Mouse (Mus musculus) erythroid progenitor cell, adult 5-6 weeks (primary cell): Measurements from ENCODE around the gene Nms. TPM values are rescaled to one million over a fixed set of nuclear protein-coding genes. Genes with fewer than 3 reads are reported as not detected.
A peak's percentile ranks its signal among the peaks of the same experiment; 100 is the strongest.

Source experiments
- ATAC-seq: replicated peaks from 2 replicates; pipeline ENCODE4 v1.8.0; 2016; ENCODE audit warnings: moderate number of reproducible peaks, mild to moderate bottlenecking, moderate TSS enrichment, inconsistent platforms; ENCODE audit not compliant: poor library complexity, low FRiP score, severe bottlenecking
- total RNA-seq, 2 experiments: library from RNA; stranded (forward) in 1 of 2; stranded (reverse) in 1 of 2; fragments of 150-400 nt in 1 of 2; fragments of 186-747, 209-891 nt in 1 of 2; gene quantifications; 2 replicates each; pipeline versions ENCODE4 v1.2.3 to v1.2.4; 2015 to 2017; ENCODE audit warnings: low replicate concordance in 2 of 2

Gene Nms
- total RNA-seq (2015; ENCODE audit: low replicate concordance) (not detected in 2 replicates), total RNA-seq (2017; ENCODE audit: low replicate concordance) (not detected in 2 replicates)

DNA sequence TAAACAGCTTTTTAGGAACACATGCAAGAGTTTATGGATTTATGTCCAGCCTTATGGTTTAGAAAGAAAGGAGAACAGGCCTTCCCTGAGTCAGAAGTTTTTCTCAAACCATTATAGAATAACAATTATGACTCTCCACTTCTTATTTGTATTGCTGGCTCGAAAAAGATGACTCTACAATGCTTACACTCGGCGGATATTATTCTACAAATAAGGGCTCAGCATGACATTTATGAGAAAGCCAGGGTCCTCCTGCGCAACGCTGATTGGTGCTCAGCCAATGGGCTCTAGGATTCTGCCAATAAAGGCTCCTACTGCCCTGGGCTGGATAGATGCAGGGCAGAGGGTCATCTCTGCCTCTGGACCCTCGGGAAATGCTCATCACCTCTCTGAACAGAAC lies at the start of gene Nms:
Gene Nms (plus strand): TSS at position 301 of the 400 bp plus-strand sequence.
- no peak for ATAC-seq

DNA sequence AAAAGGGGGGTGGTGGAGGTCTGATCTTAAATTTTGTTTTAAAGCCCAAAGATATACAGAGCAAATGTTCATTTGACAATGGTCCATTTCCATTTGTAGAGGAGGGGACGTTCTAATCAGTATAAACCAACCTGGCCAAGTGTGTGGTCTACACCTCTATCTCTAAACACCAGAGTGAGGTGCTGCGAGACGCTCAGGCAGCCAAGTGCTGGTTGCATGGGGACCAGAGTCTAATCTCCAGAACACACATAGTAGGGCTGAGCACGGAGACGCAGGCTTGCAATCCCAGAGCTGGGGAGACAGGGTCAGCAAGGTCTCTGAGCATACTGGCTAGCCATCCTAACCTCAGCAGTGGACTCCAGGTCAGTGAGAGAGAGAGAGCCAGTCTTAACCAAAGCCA lies 47.5 kb upstream of the Nms start:
- peak; percentile 95 for ATAC-seq

DNA sequence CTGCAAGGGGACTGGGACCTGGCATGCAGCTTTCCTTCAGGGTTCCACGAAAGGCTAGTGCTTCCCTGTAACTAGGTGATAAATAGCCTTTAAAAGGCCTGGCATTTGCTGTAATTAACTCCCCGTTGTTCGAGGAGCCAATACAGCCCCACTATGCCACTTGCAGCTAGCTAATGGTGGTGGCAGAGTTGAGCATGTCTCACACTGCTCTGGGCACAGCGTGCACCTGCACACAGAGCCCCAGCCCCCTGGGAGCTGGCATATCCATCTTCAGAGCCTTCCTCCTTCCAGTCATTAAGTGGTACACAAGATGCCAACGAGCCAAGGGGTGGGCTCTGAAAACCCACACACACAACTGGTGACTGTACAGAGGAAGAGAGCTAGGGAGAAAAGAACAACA lies 45.9 kb upstream of the Nms start:
- ATAC-seq = no peak

DNA sequence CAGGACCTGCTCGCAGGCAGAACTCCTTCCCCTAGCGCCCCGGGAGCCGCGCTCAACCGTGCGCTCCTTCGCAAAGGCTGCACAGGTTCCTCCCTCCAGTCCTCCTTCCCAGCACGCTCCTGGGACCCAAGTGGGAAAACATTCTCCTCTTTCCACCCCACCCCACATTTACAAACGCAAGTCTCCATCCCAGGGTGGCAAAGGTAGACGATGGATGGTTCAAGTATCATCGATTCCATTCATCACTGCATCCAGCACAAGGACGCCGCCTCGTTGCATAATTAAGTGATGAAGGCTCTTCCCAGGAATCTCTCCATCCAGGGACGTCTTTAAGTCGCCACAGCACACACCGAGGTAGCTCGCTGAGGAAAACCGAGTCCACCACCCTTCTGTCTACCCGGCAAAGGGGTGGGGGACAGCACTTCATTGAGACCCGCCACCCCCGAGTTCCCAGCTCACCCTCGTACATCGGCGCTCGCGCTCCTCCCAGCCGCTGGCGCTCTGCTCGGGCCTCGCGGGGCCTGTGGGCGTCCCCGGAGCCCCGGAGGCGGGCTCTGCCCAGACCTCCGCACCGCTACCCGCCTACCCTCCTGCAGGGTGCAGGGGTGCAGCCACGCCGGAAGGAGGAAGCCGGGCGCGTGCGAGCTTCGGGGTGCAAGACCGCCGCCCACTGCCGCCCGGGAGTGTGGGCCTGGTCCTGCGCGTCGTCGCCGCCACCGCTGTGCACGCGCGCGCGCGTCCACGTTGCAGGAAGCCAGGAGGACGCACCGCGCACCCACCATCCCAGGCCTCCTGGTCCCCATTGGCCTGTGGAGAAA lies 41.3 kb upstream of the Nms start, which contains the start of gene Chst10:
Gene Chst10 (minus strand): TSS at position 731 of the 818 bp plus-strand sequence.
- ATAC-seq = peak; percentile 92

DNA sequence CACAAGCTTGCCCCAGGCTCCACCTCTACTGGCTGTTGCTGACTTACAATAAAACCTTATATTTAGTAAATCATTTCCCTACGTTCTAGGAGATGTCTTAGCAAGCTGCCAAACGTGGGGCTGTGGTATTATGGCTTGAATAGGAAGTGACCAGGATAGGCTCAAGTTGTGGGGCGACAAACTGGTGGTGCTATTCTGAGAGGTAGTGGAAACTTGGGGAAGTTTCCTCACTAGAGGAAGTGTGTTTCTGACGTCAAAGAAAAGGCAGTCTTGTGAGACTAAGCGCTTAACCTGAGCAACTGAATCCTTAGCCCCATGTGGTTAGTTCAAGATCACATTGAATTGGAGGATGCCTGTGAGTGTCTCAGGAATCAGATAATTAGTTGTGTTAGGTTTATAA lies 36.4 kb upstream of the Nms start:
- no peak for ATAC-seq

DNA sequence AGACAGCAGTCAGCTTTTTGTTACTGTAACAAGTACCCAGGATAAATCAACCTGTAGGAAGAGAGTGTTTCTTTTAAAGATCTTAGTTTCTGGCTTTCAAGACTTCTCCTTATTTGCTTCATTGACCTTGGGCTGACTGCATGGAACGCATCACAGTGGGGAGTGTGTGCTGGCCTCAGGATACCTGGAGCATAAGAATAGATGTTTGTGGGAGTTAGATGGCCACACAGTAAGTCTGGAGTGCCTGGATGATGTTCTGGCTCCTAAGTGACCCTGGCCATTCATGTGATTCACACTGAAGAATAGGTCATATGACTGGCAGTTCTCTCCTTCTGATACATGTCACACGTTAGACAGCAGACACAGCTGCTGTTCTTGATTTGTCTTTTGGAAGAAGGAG lies 35.0 kb upstream of the Nms start:
- no peak for ATAC-seq

DNA sequence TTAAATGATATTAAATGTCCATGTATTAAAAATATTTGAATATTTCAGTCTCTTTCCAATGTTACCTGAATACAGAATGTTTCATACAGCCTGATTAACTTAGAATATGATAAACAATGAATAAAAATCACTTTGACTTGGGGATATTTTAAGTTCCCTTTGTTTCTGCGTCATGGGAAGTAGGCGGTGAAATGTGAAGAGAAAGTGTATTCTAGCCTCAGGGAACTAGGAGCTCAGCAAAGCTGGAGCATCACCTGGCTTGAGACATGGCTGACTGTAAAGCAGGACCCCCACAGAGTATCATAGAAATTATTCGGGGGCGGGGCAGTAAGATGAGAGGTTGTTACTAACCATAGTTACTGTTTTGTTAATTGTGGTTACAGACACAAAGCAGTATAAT lies 10.0 kb upstream of the Nms start:
- no peak for ATAC-seq

DNA sequence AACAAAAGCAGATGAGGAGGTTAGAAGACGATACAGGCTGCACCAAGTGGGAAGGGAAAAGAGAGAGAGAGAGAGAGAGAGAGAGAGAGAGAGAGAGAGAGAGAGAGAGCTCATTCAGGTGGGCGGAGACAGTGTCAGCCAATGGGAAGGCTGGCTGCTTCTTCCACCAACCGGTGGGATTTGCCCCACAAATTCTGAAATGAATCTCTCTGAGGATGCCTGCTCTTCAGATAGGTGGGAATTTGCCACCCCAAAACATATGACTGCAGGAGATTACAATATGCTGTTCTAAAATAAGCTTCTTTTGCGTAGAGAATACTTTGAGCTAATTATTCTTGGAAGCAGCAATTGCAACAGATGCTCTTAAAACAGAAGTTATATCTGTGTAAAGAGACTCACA lies 9.5 kb upstream of the Nms start:
- ATAC-seq = no peak

DNA sequence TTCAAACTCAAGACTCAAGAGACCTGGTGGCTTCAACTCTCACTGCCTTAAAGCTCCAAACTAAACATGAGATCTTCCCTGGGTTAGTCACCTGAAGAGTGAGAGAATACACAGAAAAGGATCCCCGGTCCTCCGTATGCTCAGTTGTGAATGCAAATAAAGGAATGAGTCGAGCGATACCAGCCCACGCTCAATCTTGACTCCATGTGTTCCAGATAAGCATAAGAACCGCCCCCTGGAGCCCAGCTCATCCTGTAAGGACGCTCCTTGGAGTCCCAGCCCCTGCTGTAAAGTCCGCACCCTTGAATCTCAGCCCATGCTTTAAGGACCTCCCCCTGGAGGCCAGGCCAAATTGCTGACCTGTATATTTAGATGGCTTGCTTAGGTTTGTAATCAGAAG lies 8.2 kb upstream of the Nms start:
- ATAC-seq = no peak

DNA sequence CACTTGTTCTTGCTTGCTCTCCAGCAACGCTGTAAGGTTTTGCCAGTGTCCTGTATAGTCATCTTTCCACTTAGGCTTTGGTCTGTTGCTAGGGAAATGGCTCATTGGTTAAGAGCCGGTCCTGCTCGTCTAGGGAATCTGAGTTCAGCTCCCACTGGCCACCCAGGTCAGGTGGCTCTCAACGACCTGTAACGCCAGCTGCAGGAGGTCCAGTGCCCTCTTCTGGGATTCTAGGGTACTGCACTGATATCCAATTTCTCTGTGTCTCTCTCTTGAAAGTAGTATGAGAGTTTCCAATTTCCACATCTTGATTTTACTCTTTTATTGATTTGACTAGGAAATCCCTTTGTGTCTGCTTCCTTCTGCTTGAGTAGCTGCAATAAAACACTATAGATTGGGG lies 4.3 kb upstream of the Nms start:
- no peak for ATAC-seq

DNA sequence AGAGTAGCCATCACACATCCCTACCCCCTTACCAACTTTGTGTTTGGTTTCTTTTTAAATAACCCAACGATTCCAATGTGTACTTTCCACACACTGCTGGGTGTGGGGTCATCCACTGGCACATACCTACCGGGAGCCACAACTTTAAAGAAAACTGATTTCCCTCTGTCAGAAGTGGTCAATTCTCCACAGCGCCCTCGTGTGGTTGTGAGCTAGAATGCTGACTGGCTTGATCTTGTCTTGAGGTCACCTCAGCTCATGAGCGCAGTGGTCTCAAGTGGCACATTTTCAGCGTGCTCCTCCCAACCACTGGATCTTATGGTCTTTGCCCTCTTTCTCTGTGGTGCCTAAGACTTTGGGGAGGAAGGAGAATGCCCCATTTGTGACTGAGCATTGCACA lies 2.2 kb upstream of the Nms start:
- 0 out of 2 replicates have a peak, but pooled peaks have one; percentile 72 for ATAC-seq

DNA sequence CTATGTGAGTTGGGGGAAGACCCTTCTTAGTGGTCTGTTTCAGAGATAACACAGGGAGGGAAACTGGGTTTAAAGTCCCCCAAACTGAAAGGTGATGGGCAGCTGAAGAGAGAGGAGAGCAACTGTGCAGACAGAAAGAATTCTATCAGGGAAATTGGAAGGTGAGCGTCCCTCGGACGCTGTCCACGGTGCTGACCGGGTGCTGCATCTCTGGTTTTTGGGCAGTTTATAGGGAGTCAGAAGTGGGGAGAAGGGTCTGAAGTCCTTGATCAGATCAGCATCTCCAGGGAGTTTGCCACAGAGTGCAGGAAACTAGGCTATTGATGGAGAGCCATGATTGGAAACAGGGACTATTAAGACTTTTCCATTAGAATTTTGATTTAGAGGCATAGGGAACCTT lies 659 bp downstream of the Nms start:
- no peak for ATAC-seq

DNA sequence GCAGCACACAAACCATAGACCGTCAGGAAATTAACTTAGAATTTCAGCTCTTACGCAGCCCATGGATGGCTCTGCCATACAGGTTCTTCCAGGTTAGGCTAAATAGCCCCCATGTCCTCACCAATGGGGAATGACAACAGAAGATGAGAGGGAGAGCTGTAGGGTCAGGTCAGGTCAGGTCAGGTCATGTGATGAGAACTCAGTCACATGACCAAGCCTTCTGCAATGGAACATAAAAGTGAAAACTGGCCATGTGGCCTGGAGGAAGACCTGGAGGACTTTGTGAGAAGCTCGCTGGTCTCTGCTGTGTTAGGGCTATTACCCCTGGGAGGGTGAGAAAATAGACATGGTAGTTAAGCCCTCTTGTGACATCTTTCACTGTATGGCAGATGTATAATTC lies 17.5 kb downstream of the Nms start:
- no peak for ATAC-seq

DNA sequence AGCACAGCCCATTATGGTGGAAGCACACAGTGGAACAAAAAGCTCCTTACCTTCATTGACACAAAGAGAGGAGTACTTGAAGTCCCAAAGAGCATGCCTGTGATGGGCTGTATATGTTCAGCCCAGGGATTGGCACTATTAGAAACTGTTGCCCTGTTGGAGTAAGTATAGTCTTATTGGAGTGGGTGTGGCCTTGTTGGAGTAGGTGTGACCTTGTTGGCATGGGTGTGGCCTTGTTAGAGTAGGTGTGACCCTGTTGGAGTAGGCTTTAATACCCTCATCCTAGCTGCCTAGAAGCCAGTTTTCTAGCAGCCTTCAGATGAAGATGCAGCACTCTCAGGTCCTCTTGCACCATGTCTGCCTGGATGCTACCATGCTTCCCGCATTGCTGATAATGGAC lies 30.2 kb downstream of the Nms start:
- 0 out of 2 replicates have a peak, but pooled peaks have one; percentile 25 for ATAC-seq

DNA sequence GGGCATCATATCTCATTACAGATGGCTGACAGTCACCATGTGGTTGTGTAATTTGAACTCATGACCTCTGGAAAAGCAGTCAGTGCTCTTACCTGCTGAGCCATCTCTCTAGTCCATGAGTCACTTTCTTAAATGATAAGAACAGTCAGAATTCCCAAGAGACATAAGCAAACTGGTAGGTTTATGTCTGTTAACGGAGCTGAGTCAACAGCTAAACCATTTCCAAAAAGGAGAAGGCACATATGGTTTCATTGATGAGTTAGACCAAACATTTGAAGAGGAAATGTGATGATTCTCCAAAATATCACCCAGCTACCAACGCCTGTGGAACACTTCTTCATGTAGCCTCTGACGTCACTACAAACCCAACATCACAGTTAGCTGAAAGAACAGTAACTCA lies 32.8 kb downstream of the Nms start:
- no peak for ATAC-seq

DNA sequence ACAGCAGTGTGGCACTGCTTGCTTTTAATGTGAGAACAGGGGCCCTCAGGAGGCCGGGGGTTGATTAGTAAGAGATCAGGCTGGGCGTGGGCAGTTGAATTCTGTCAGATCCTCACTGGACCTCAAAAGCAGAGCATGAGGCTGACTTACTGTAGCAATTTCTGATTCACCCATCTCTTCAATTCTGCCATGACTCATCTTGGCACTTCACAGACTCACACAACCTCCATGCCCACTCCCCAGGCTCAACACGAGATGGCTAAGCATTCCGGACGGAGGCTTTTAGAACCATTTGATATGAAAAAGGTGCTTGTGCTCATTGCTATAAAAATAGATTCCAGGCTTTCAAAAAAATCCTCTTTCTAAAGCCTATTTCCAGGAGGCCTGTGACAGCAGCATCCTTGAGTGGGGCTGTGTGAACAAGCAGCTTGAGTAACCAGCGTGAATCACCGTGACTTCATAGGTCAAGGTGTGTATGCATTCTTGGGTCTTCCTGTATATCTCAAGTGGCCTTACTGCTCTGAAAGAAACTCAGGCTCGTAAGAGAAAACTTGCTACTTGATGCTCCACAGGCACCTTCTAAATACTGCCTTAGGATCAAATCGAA lies 34.1 kb downstream of the Nms start:
- ATAC-seq = no peak

DNA sequence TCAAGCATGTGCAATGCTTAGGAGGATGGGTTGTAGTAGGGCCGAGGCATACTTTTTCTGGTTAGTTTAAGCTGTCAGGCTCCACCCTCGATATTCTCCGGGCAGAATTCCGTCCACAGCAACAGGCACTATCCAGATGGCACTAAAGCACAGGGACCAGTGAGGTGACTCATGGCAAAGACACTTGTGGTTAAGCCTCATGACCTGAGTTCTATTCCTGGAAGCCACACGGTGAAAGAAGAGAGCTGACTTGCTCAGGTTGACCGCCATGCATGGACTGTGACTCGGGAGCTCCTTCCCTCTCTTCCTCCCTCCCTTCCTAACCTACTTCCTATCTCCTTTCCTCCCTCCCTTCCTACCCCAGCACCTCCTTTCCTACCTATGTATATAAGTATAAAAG lies 41.0 kb downstream of the Nms start:
- no peak for ATAC-seq

DNA sequence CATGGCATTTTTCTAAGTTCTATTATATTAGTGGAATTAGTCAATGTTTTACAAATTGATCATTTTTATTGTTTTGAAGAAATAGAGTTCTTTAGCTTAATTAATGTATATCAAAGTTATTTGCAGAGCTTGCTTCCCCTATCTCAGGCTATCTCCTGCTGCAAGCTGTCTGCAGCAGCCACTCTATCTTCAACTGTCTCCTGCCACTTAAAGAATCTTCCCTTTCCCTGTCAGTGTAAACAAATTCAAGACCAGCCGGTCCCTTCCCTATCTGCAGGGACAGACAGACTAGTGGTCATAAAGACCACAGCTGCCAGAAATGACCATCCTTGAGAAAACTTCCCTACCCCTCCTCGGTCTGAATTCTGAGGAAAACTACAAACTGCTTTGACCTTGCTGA lies 44.9 kb downstream of the Nms start:
- ATAC-seq = no peak

DNA sequence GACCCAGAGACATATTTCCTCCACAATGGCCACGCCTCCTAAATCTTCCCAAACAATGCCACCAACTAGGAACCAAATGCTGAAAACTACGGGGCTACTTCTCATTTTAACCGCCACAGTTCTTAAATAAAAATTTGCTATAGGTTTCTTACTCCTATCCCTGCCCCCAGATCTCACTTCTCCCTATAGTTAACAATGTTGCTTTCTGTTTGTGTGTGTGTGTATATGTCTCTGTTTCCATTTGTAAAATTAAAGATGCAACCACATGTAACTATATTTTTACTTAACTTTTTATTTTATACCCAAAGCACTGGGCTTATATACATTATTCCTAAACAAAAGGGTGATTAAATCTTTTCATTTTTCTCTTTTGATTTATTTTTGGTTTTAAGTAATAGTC lies 46.4 kb downstream of the Nms start, which contains the start of gene Pdcl3:
Gene Pdcl3 (plus strand): TSS at position 301 of the 400 bp plus-strand sequence.
- ATAC-seq = no peak

DNA sequence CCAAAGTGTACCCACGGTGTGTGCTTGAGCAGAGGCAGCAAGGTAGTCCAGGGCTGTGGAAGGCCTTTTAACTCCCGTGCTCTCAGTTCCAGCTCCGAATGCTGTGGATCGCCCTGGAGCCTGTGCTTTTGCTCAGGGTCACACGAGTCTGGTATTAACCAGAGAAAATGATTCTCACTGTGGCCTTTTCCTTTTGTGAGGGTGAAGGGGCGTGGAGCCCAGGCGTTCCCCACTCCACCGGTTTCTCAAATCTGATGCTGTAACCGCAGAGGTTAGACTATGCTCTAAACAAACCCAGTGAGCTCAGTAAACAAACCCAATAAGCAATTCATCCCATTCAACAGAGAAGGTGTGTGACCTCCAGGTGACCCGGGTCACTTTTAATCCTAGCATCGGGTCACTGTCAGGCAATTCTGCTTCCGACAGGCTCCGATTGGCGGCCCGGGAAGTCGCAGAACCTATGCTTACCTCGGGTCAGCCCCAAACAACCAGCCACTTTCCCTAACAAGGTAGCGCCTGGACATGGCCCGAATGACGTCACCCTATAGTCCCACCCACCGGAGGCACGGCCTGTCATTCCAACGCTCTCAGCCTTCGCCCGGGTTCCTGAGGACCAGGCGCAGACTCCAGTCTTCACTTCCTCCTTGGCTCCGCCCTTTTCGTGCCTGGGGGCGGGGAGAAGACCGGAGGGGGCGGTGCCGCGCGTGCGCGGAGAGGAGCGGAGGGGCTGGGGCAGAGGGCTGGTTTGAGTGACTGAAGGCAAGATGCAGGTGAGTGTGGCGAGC lies 48.3 kb downstream of the Nms start:
- ATAC-seq = peak; percentile 98

DNA sequence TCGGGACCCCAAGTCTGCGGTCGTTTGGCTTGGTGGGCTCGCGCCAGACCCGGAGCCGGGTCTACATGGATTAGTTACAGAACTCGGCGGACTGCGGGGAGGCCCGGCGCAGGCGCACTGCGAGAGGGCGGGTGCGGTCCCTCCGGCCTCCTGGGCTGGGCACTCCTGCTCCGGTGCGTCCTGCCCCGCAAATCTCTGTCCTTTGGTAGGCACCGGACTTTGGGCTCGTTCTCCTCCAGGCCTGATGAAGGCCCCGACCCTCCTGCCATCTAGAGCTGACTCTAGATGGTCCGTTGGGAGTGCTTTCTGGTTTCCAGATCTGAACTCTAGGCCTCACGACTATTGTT lies 48.9 kb downstream of the Nms start:
- peak; percentile 91 for ATAC-seq
